Mouse (Mus musculus) brain, embryonic 18.5 days (tissue): Measurements from ENCODE around the gene Abhd2.
A peak's percentile ranks its signal among the peaks of the same experiment; 100 is the strongest.

Source experiments
- DNase-seq: peaks from one replicate; pipeline ENCODE4 v3.0.0-alpha.2; 2012; ENCODE audit warnings: low read depth, low spot score

Abhd2 gene

GRCm38 (mm10) chr7:79318110-79318801, 45.3 kb downstream of the Abhd2 start:
- no peak for DNase-seq

GRCm38 (mm10) chr7:79323855-79324254, 50.9 kb downstream of the Abhd2 start:
- DNase-seq: no peak

GRCm38 (mm10) chr7:79328769-79329168, 55.8 kb downstream of the Abhd2 start:
- DNase-seq: no peak

GRCm38 (mm10) chr7:79331197-79331596, 58.2 kb downstream of the Abhd2 start:
- DNase-seq: no peak

- DNase-seq: no peak
These were observed 60.4 kb downstream of the Abhd2 start for GRCm38 (mm10) chr7:79333419-79333818.

GRCm38 (mm10) chr7:79336362-79336910, 63.4 kb downstream of the Abhd2 start:
- no peak for DNase-seq

- no peak for DNase-seq
These were observed 72.9 kb downstream of the Abhd2 start for GRCm38 (mm10) chr7:79345902-79346301.

GRCm38 (mm10) chr7:79346555-79347075, 73.6 kb downstream of the Abhd2 start:
- DNase-seq: no peak

GRCm38 (mm10) chr7:79347108-79347813, 74.3 kb downstream of the Abhd2 start:
- no peak for DNase-seq

GRCm38 (mm10) chr7:79348816-79349215, 75.8 kb downstream of the Abhd2 start:
- no peak for DNase-seq

- DNase-seq: peak; percentile 72
These were observed 76.9 kb downstream of the Abhd2 start for GRCm38 (mm10) chr7:79349738-79350386.

GRCm38 (mm10) chr7:79358350-79359182, 85.6 kb downstream of the Abhd2 start:
- DNase-seq: no peak

GRCm38 (mm10) chr7:79359183-79359435, 86.1 kb downstream of the Abhd2 start:
- no peak for DNase-seq

- no peak for DNase-seq
These were observed 87.1 kb downstream of the Abhd2 start for GRCm38 (mm10) chr7:79360056-79360455.

- DNase-seq: peak; percentile 61
These were observed 89.2 kb downstream of the Abhd2 start for GRCm38 (mm10) chr7:79362208-79362607.

- DNase-seq: no peak
These were observed 89.8 kb downstream of the Abhd2 start for GRCm38 (mm10) chr7:79362830-79363229.

GRCm38 (mm10) chr7:79363370-79364043, 90.5 kb downstream of the Abhd2 start:
- peak; percentile 43 for DNase-seq

GRCm38 (mm10) chr7:79368664-79369063, 95.7 kb downstream of the Abhd2 start:
- DNase-seq: no peak

- DNase-seq: no peak
These were observed 96.4 kb downstream of the Abhd2 start for GRCm38 (mm10) chr7:79369416-79369815.

- DNase-seq: no peak
These were observed 98.4 kb downstream of the Abhd2 start for GRCm38 (mm10) chr7:79371321-79371879.

GRCm38 (mm10) chr7:79374017-79374416, 101.0 kb downstream of the Abhd2 start:
- no peak for DNase-seq
